Mouse (Mus musculus): ENCODE data around the gene Olfr994.

- no peak for TF ChIP-seq POLR2A (IDR thresholded peaks at IDR 0.05; ENCODE audit: borderline replicate concordance, extremely low read depth, insufficient read depth, insufficient read length, poor library complexity, severe bottlenecking)
- no peak for TF ChIP-seq CTCF (IDR thresholded peaks at IDR 0.05; ENCODE audit: borderline replicate concordance, extremely low read depth, insufficient read depth, insufficient read length)
Measured at GRCm38 (mm10) chr2:85436351-85436750, at the start of gene Olfr994.

Data from brain, embryonic 14.5 days (tissue).